Mouse (Mus musculus): ENCODE data around the gene Stard3.
"Not testable (repeated sequence)": the region's sequence is repeated elsewhere in the genome, so short reads cannot be mapped to it uniquely, and the experiment has no call there.

The Stard3 gene

GRCm38 (mm10) chr11:98372406-98372805 lies 14.2 kb downstream of the Stard3 start:
- peak; percentile 73 for DNase-seq (ENCODE audit: extremely low spot score, low spot score)

DNA sequence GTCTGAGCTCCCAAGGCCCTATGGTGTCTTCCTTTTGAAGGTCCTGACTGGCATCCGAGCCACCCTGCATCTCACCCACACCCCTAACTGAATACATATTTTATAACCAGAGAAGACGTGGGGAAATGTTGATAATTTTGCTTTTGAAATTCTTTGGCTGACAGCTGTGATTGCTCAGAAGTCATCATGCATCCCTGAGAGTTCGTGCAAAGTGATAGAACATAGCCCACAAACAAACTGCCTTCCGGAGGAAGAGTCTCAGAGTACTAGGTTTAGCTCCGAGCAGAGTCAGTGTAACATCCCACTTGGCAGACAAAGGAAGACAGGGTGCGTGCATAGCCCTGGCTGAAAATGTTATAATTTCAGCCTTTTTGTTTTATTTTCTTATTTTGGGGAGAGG lies 15.1 kb downstream of the Stard3 start:
- DNase-seq (ENCODE audit: extremely low spot score, low spot score): no peak

GRCm38 (mm10) chr11:98374266-98374665 lies 16.1 kb downstream of the Stard3 start:
- no peak for DNase-seq (ENCODE audit: extremely low spot score, low spot score)

DNA sequence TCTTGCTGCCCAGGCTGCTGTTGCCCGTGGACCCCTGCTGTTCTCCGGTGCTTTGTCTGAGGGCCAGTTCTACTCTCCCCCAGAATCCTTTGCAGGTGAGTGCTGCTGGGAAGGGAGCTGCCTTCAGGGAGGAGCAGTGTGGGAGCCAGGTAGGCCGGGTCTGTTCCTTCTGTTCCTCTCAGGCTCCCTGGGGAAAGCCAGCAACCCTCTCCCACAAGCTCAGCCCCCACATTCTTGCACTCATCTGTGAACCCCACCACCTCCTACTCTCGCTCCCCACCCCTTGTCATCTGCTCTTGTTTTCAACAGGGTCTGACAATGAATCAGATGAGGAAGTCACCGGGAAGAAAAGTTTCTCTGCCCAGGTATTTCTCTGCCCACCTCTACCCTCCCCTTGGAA lies 18.6 kb downstream of the Stard3 start:
- DNase-seq (ENCODE audit: extremely low spot score, low spot score): no peak

- DNase-seq (ENCODE audit: extremely low spot score, low spot score): no peak
Measured at GRCm38 (mm10) chr11:98377787-98378186, 19.6 kb downstream of the Stard3 start.

GRCm38 (mm10) chr11:98379379-98379778 lies 21.2 kb downstream of the Stard3 start:
- DNase-seq (ENCODE audit: extremely low spot score, low spot score): no peak

DNA sequence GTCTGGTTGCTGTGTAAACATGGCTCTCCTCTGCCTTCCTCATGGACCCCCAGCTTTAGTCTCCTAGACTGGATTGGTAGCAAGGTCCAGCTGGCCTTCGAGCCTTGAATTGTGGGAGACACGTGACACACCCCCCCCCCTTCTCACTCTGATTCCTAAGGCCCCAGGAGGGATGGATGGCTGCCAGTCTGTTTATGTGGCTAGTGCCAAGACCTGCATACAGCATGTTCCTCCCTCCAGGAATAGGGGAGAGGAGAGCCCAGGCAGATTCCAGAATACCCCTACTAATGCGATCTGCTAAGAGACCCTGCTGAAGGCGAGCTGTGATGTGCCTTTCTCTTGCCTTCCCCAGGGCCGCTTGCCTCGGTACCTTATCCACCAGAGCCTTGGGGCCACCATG lies 21.9 kb downstream of the Stard3 start:
- DNase-seq (ENCODE audit: extremely low spot score, low spot score): no peak

GRCm38 (mm10) chr11:98381651-98382050 lies 23.5 kb downstream of the Stard3 start:
- no peak for DNase-seq (ENCODE audit: extremely low spot score, low spot score)

- not testable (repeated sequence) for DNase-seq (ENCODE audit: extremely low spot score, low spot score)
Measured at GRCm38 (mm10) chr11:98382405-98382804, 24.2 kb downstream of the Stard3 start.

DNA sequence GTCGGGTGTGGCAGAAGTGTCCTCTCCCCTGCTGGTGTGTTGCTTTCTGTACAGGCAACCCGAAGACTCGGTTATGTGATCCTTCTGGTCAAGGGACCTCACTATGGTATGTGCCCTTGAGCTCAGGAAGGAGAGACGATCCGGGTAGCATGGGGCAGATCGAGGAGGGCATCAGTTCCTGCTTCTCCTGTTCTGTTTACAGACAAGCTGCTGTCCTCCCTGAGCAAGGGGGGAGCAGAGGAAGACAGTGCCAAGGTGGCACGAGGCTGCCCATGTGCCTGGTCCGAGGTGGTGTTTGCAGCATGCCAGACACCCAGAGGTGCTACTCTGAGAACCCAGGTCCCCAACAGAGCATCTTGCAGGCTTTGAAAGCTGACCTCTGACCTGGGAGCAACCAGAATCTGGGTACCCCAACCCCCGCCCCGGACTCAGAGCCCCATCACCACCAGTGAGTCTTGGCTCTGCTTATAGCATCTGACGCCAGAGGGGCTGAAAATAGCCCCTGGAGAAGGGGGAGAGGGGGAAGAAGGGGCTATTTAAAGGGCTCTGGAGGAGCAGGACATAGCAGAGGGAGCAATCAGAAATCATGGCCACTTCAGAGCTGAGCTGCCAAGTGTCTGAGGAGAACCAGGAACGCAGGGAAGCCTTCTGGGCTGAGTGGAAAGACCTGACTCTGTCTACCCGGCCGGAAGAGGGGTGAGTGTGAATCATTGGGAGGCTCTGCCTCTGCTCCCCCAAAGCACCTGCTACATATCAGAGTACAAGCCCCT lies 25.3 kb downstream of the Stard3 start, which contains the start of gene Tcap:
Gene Tcap (plus strand): TSS at position 551 of the 770 bp plus-strand sequence.
- no peak for DNase-seq (ENCODE audit: extremely low spot score, low spot score)

GRCm38 (mm10) chr11:98384216-98384615 lies 26.0 kb downstream of the Stard3 start:
- DNase-seq (ENCODE audit: extremely low spot score, low spot score): no peak

GRCm38 (mm10) chr11:98384721-98385637 lies 26.8 kb downstream of the Stard3 start:
- DNase-seq (ENCODE audit: extremely low spot score, low spot score): no peak

DNA sequence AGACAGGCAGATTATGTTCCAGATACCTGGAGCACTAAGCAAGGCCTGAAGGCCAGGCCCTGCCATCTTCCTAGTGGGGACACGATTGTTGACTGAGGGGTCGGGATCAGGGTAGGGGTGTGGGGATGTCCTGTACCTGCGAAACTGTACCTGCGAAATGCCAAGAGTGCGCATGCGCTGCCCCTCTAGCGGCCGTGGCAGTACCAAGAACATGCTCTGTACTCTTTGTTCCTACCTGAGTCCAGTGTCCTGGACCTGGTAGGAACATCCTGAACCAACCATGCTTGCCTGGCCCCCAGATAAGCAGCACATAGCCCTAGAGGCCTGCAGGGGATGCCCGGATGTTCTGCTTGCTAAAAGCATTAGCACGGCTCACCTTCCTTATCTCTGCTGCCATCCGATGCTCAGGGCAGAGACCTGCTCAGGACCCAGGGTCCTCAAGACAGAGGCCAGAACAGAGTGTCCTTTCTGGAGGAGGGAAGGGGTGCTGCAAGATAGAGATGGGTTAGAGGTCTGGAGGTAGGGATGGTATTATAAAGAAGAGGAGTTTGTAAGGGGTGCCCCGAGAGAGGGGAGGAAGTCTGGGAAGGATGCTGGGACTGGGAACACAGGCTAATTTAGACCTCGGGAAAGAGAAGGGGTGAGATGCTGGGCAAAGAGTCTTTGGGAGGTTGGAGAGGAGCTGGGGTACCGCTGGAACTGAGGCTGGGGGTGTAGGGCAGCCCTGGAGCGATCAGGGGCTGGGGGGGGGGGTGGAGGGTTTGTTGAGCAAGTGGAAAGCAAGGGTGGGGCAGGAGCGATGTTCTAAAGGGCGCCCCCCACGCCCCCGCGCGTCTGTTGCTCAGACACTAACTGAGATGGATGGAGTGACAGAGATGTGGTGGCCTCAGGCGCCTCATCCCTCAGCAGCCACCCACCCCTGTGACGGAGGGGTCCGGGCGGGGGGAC lies 27.7 kb downstream of the Stard3 start, which contains the start of gene Pnmt:
Gene Pnmt (plus strand): TSS at position 813 of the 948 bp plus-strand sequence.
- no peak for DNase-seq (ENCODE audit: extremely low spot score, low spot score)

DNA sequence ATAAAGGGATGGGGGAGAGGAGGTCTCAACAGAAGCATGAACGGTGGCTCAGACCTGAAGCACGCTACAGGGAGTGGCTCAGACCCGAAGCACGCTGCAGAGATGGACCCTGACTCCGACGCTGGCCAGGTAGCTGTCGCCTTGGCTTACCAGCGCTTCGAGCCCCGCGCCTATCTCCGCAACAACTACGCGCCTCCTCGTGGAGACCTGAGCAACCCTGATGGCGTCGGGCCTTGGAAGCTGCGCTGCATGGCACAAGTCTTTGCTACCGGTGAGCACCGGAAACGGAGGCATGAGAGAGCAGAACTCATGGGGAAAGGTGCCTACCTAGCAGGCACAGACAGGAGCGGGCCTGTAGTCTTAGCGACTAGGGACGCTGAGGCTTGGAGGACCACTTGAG lies 28.4 kb downstream of the Stard3 start:
- no peak for DNase-seq (ENCODE audit: extremely low spot score, low spot score)

DNA sequence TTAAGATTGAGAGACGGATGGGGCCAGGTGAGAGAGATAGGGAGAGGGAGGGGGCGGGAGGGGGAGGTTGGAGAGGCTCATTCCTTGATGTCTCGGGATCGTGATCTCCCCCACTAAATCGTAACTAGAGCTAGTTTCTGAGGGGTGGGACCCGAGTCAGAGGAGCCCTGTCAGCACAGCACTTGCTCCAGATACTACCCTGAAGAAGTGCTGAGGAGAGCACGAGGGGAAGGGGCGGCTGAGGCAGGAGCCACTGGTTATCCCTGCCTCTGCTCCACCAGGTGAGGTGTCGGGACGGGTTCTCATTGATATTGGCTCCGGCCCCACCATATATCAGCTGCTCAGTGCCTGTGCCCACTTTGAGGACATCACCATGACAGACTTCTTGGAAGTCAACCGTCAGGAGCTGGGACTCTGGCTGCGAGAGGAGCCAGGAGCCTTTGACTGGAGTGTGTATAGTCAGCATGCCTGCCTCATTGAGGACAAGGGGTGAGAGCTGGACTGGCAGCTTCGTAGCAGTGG lies 28.9 kb downstream of the Stard3 start:
- no peak for DNase-seq (ENCODE audit: extremely low spot score, low spot score)

DNA sequence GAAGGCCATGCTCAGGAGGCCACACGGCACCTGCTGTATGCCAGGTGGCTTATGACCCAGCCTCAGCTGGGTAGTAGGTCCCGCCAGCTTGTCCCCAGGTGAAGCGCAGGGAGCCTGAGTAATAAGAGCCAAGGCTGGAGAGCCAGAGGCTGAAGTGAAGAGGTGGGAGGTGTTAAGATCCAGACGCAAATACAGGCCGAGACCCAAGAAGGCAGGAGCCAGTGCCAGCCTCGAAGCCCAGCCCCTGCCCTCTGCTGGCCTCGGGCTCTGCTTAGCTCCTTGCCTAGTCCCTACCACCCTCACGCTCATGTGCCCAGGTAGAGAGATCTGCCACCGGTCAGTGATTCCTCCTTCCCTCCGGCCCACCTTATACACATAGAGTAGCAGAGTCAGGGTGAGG lies 30.1 kb downstream of the Stard3 start:
- DNase-seq (ENCODE audit: extremely low spot score, low spot score): no peak

DNA sequence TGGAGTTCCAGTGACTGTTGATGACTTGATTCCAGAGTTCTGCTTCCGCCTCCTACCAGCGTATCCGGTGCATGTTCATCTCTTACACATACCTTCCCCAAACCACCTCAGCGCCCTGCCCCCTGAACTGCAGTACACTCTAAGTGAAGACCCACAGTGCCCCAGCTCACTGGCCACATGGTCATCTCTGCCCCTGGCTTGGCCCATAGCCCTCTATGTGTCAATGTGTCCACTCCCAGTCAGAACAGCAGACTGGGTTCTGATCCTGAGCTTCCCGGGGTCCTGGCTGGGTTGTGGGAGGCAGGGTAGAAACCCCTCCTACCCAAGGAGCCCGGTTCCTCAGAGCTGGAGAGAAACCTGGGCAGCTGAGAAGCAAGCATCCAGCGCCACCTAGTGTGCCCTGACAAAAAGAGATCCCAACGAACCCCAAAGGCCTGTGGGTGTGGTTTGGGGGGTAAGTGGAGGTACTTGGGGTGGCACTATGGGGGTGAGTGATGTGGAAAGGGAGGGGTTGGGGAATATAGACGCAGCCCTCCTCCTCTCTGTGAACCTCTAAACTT lies 31.1 kb downstream of the Stard3 start:
- no peak for DNase-seq (ENCODE audit: extremely low spot score, low spot score)

GRCm38 (mm10) chr11:98390141-98390540 lies 32.0 kb downstream of the Stard3 start:
- no peak for DNase-seq (ENCODE audit: extremely low spot score, low spot score)

GRCm38 (mm10) chr11:98392034-98392433 lies 33.9 kb downstream of the Stard3 start:
- DNase-seq (ENCODE audit: extremely low spot score, low spot score): no peak

GRCm38 (mm10) chr11:98392645-98393044 lies 34.5 kb downstream of the Stard3 start:
- DNase-seq (ENCODE audit: extremely low spot score, low spot score): no peak

DNA sequence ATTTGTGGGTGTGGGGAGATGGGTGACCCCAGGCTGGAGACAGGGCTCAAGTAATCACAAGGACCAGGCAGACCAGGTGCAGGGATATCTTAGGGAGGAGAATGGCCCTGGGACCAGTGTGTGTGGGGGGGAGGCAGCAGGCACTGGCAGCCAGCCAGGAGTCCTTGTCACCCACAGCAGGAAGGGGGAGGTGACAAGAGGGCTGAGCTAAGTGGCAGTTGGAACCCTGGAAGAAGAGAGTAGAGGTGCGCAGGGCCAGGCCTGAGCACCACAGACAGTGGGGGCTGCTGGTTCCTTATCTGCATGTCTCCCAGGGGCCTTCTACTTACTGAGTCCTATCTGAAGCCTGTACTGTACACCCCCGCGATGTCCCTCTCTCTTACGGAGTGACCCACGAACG lies 35.1 kb downstream of the Stard3 start:
- no peak for DNase-seq (ENCODE audit: extremely low spot score, low spot score)

Data from neural tube, embryonic 10.5 days (tissue).